Mouse (Mus musculus) CH12.LX (cell line): ENCODE data around the gene 4930595D18Rik. TPM values are rescaled to one million over a fixed set of nuclear protein-coding genes. Genes with fewer than 3 reads are reported as not detected.

Source experiments
- DNase-seq: peaks from one replicate; pipeline ENCODE4 v3.0.0-alpha.2; 2013; ENCODE audit errors: extremely low read depth
- H3K27ac ChIP-seq: 2 replicates; pipeline ENCODE4 v1.5.1; 2012; ENCODE audit warnings: low read depth, mild to moderate bottlenecking, control low read depth, moderate library complexity; ENCODE audit not compliant: insufficient read depth
- H3K27me3 ChIP-seq: replicated peaks from 2 replicates; pipeline ENCODE3; 2012; ENCODE audit warnings: inconsistent platforms
- H3K36me3 ChIP-seq, 2 experiments: replicated peaks in 1 of 2; 2 replicates each; pipeline versions ENCODE3 to v1.6.1; 2012; ENCODE audit warnings: inconsistent platforms in 1 of 2, low read length in 1 of 2, mild to moderate bottlenecking in 1 of 2, mixed read lengths in 1 of 2, moderate library complexity in 1 of 2; ENCODE audit not compliant: control insufficient read depth in 1 of 2, insufficient read depth in 1 of 2
- H3K4me1 ChIP-seq, 2 experiments: 2 replicates each; pipeline ENCODE4 v1.6.1; 2012; ENCODE audit warnings: inconsistent platforms in 1 of 2, moderate library complexity in 1 of 2; ENCODE audit not compliant: insufficient read depth in 2 of 2, control insufficient read depth in 1 of 2
- H3K4me2 ChIP-seq: 2 replicates; pipeline ENCODE4 v1.6.1; 2012; ENCODE audit warnings: low read depth, mild to moderate bottlenecking, control low read depth; ENCODE audit not compliant: poor library complexity, insufficient read depth, severe bottlenecking
- H3K4me3 ChIP-seq, 3 experiments: fragments of 150-350 bp in 1 of 3; sonication (generic) in 1 of 3; replicated peaks in 1 of 3; 2 replicates each; pipeline versions ENCODE3 to v1.5.1; 2011 to 2012; ENCODE audit warnings: low read depth in 2 of 3, low read length in 2 of 3, mild to moderate bottlenecking in 2 of 3, moderate library complexity in 2 of 3, control low read depth in 1 of 3, improper control_type of control experiment in 1 of 3, inconsistent platforms in 1 of 3, mixed read lengths in 1 of 3; ENCODE audit not compliant: poor library complexity in 1 of 3
- H3K79me2 ChIP-seq: replicated peaks from 2 replicates; pipeline ENCODE4 v1.6.1; 2012; ENCODE audit warnings: mild to moderate bottlenecking, moderate library complexity; ENCODE audit not compliant: control insufficient read depth, poor library complexity, insufficient read depth, severe bottlenecking; ENCODE audit errors: extremely low read depth
- H3K9ac ChIP-seq: 2 replicates; pipeline ENCODE4 v1.6.1; 2012; ENCODE audit warnings: low read depth, mild to moderate bottlenecking, control low read depth, moderate library complexity; ENCODE audit not compliant: insufficient read depth
- H3K9me3 ChIP-seq: replicated peaks from 2 replicates; pipeline ENCODE3; 2012; ENCODE audit warnings: low read length, inconsistent platforms, mixed read lengths
- BHLHE40 ChIP-seq: IDR thresholded peaks from 2 replicates; pipeline ENCODE4 v1.6.1; 2011; ENCODE audit warnings: mild to moderate bottlenecking, low read depth, low read length, improper control_type of control experiment
- CHD1 ChIP-seq: IDR thresholded peaks from 2 replicates; pipeline ENCODE4 v1.6.1; 2012; ENCODE audit warnings: low read depth, low read length, improper control_type of control experiment, inconsistent platforms
- CHD2 ChIP-seq: IDR thresholded peaks from 2 replicates; pipeline ENCODE4 v1.6.1; 2011; ENCODE audit warnings: low read length, improper control_type of control experiment
- CTCF ChIP-seq, 2 experiments: IDR thresholded peaks in 1 of 2; conservative IDR thresholded peaks in 1 of 2; 2 replicates each; pipeline ENCODE4 v1.5.1; 2011 to 2012; ENCODE audit warnings: low read depth in 2 of 2, low read length in 2 of 2, improper control_type of control experiment in 1 of 2, inconsistent platforms in 1 of 2, mild to moderate bottlenecking in 1 of 2, moderate library complexity in 1 of 2
- E2F4 ChIP-seq: IDR thresholded peaks from 2 replicates; pipeline ENCODE4 v1.6.1; 2011; ENCODE audit warnings: low read depth, low read length, improper control_type of control experiment; ENCODE audit not compliant: insufficient replicate concordance
- ELF1 ChIP-seq: IDR thresholded peaks from 2 replicates; pipeline ENCODE4 v1.6.1; 2014; ENCODE audit warnings: low read depth, mild to moderate bottlenecking, inconsistent platforms, low read length, improper control_type of control experiment
- EP300 ChIP-seq: IDR thresholded peaks from 2 replicates; pipeline ENCODE4 v1.6.1; 2011; ENCODE audit warnings: low read length, improper control_type of control experiment
- ETS1 ChIP-seq: conservative IDR thresholded peaks from 2 replicates; pipeline ENCODE4 v1.6.1; 2012; ENCODE audit warnings: low read depth, mild to moderate bottlenecking, inconsistent platforms, low read length, improper control_type of control experiment, moderate library complexity
- GABPA ChIP-seq: IDR thresholded peaks from 2 replicates; pipeline ENCODE4 v1.6.1; 2012; ENCODE audit warnings: low read depth, low read length, improper control_type of control experiment, inconsistent platforms; ENCODE audit not compliant: insufficient replicate concordance
- HCFC1 ChIP-seq: IDR thresholded peaks from 2 replicates; pipeline ENCODE4 v1.6.1; 2012; ENCODE audit warnings: low read depth, mild to moderate bottlenecking, inconsistent platforms, low read length, improper control_type of control experiment
- IRF4 ChIP-seq: IDR thresholded peaks from 2 replicates; pipeline ENCODE4 v1.6.1; 2014; ENCODE audit warnings: low read depth, mild to moderate bottlenecking, inconsistent platforms, low read length, improper control_type of control experiment
- JUND ChIP-seq: conservative IDR thresholded peaks from 2 replicates; pipeline ENCODE4 v1.6.1; 2011; ENCODE audit warnings: low read depth, low read length, improper control_type of control experiment
- KAT2A ChIP-seq: IDR thresholded peaks from 2 replicates; pipeline ENCODE4 v1.6.1; 2012; ENCODE audit warnings: low read length, improper control_type of control experiment, inconsistent platforms; ENCODE audit not compliant: insufficient replicate concordance
- MAFK ChIP-seq: IDR thresholded peaks from 2 replicates; pipeline ENCODE4 v1.6.1; 2011; ENCODE audit warnings: low read length, improper control_type of control experiment; ENCODE audit not compliant: insufficient replicate concordance
- MAX ChIP-seq: IDR thresholded peaks from 2 replicates; pipeline ENCODE4 v1.6.1; 2011; ENCODE audit warnings: low read length, improper control_type of control experiment
- MAZ ChIP-seq: IDR thresholded peaks from 2 replicates; pipeline ENCODE4 v1.6.1; 2012; ENCODE audit warnings: low read depth, mild to moderate bottlenecking, inconsistent platforms, low read length, improper control_type of control experiment, moderate library complexity
- MEF2A ChIP-seq: IDR thresholded peaks from 2 replicates; pipeline ENCODE4 v1.6.1; 2014; ENCODE audit warnings: low read depth, mild to moderate bottlenecking, inconsistent platforms, low read length, improper control_type of control experiment, borderline replicate concordance
- MXI1 ChIP-seq: IDR thresholded peaks from 2 replicates; pipeline ENCODE4 v1.6.1; 2011; ENCODE audit warnings: mild to moderate bottlenecking, low read depth, low read length, improper control_type of control experiment
- MYC ChIP-seq: IDR thresholded peaks from 2 replicates; pipeline ENCODE4 v1.6.1; 2011; ENCODE audit warnings: low read depth, mild to moderate bottlenecking, improper control_type of control experiment, low read length
- NELFE ChIP-seq: IDR thresholded peaks from 2 replicates; pipeline ENCODE4 v1.6.1; 2011; ENCODE audit warnings: low read depth, low read length, improper control_type of control experiment
- PAX5 ChIP-seq: IDR thresholded peaks from 2 replicates; pipeline ENCODE4 v1.6.1; 2012; ENCODE audit warnings: low read length, inconsistent platforms, mixed read lengths
- POLR2A ChIP-seq: IDR thresholded peaks from 2 replicates; pipeline ENCODE4 v1.6.1; 2011; ENCODE audit warnings: low read depth, mild to moderate bottlenecking, improper control_type of control experiment, low read length
- POLR2AphosphoS2 ChIP-seq: IDR thresholded peaks from 2 replicates; pipeline ENCODE4 v1.6.1; 2011; ENCODE audit warnings: low read depth, low read length, improper control_type of control experiment
- RCOR1 ChIP-seq: conservative IDR thresholded peaks from 2 replicates; pipeline ENCODE4 v1.6.1; 2012; ENCODE audit warnings: low read depth, mild to moderate bottlenecking, inconsistent platforms, low read length, improper control_type of control experiment
- SIN3A ChIP-seq: IDR thresholded peaks from 2 replicates; pipeline ENCODE4 v1.6.1; 2012; ENCODE audit warnings: low read length, improper control_type of control experiment, inconsistent platforms
- SMC3 ChIP-seq: IDR thresholded peaks from 2 replicates; pipeline ENCODE4 v1.6.1; 2011; ENCODE audit warnings: low read depth, low read length, improper control_type of control experiment
- TCF12 ChIP-seq: IDR thresholded peaks from 2 replicates; pipeline ENCODE4 v1.6.1; 2014; ENCODE audit warnings: low read depth, mild to moderate bottlenecking, inconsistent platforms, low read length, improper control_type of control experiment
- UBTF ChIP-seq: IDR thresholded peaks from 2 replicates; pipeline ENCODE4 v1.6.1; 2012; ENCODE audit warnings: low read depth, mild to moderate bottlenecking, inconsistent platforms, low read length, improper control_type of control experiment, moderate library complexity
- USF1 ChIP-seq: IDR thresholded peaks from 2 replicates; pipeline ENCODE4 v1.6.1; 2014; ENCODE audit warnings: low read depth, mild to moderate bottlenecking, inconsistent platforms, low read length, improper control_type of control experiment
- ZC3H11A ChIP-seq: IDR thresholded peaks from 2 replicates; pipeline ENCODE4 v1.6.1; 2012; ENCODE audit warnings: low read depth, mild to moderate bottlenecking, inconsistent platforms, low read length, improper control_type of control experiment
- ZNF384 ChIP-seq: IDR thresholded peaks from 2 replicates; pipeline ENCODE4 v1.6.1; 2012; ENCODE audit warnings: low read depth, low read length, improper control_type of control experiment, inconsistent platforms
- dilution Hi-C: fragments of 300-500 bp; cut with MboI; formaldehyde crosslinking; loops from 2 replicates; pipeline ENCODE4 v1.14.3; 2020; ENCODE audit warnings: low sequenced_read_pairs; ENCODE audit not compliant: extremely low pct_unique_long_range_greater_than_20kb, extremely low pct_ligation_motif_present
- in situ Hi-C: fragments of 300-500 bp; cut with MboI; formaldehyde crosslinking; loops from 3 replicates; pipeline ENCODE4 v1.14.3; 2019; ENCODE audit warnings: low sequenced_read_pairs, low pct_ligation_motif_present, low pct_unique_long_range_greater_than_20kb, mixed read lengths
- polyA plus RNA-seq: library from polyadenylated mRNA; unstranded; fragments of >175 nt; gene quantifications from 2 replicates; pipeline ENCODE4 v1.2.1, GENCODE M21; 2012; ENCODE audit warnings: low read depth; ENCODE audit not compliant: insufficient read length
- total RNA-seq, 2 experiments: library from RNA; depleted of rRNA; stranded (reverse); fragments of 300-350 nt in 1 of 2; fragments of >200 nt in 1 of 2; gene quantifications; 2 replicates each; pipeline ENCODE4 v1.2.3; 2012 to 2014

4930595D18Rik gene
- total and polyA plus RNA-seq, 3 experiments, result 0.57 TPM; not detected in 2

DNA sequence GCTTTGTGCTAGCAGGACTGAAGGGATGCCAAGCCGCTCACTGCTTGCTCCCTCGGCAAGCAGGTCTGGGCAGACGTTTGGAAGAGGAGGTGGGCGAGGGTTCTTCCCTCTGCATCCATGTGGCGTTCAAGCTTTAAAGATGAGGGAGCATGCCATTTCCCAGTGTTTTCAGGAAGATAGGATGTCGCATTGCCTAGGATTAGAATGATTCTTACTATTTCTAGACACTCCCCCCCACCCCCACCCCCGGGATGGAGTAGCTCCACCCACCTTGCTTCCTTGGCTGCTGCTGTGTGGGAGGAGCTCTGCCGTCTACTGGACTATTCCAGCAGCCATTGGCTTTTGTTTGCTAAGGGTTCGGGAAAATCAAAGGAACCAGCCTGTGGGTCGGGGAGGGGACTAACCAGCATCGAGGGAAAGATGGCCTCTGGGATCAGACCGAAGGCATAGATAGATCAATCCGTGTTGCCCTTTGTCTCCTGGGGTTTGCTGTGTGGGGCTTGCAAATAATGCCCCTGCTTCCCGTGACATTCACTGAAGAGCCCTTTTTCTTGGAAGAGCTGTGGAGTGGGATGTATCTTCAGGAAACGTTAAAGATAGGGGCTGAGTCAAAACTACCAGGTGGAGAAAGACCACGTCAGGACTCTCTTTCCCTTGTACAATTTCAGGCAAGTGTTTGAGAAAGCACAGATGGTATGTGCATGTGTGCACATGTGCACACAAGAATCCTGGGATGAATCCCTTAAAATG lies 21.8 kb downstream of the 4930595D18Rik start:
- TF ChIP-seq MXI1, result peak; percentile 43
- 0 out of 2 replicates have a peak, but pooled peaks have one; percentile 5 for TF ChIP-seq TCF12
- TF ChIP-seq CHD2, result 0 out of 2 replicates have a peak, but pooled peaks have one; percentile 37
- no peak for TF ChIP-seq E2F4
- peak; percentile 46 for TF ChIP-seq POLR2A
- Histone ChIP-seq H3K27me3 (no peaks in the 10 kb centered on the region), H3K27ac (peak overlapping the region; percentile 96), H3K9me3 (no peaks in the 10 kb centered on the region), H3K79me2 (peaks cover 25% of the 10 kb centered on the region), H3K4me2 (peak overlapping the region; percentile 89), H3K4me1 (peaks cover 18 to 53% of the 10 kb centered on the region in 2 experiments), H3K4me3 (peak overlapping the region; percentile 71 to 78 (median 72)), H3K9ac (peak overlapping the region; percentile 78), H3K36me3 (peaks cover 0 to 4% of the 10 kb centered on the region in 2 experiments)
- dilution Hi-C loops, result no loop called here
- DNase-seq, result peak; percentile 69
- in situ Hi-C loops, result loop anchor here (10.0 kb wide), 1 partner anchor 92 kb away; no protein-coding TSS in a partner anchor

DNA sequence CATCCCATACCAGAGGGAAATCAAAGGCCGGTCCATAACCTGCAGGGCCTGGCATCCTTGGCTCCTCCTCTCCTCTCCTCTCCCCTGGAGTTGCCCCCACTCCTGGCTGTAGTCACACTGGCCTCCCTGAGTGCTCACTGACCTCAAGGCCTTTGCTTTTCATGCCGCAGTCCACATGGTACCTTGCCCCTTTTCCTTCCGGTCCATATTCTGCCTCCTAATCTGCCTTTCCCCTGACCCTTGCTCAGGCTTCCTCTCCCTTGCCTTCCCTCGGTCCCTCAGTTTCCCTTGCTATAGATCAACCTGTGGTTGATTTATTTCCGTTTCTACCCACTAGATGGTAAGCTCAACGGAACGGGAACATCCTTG lies 22.4 kb downstream of the 4930595D18Rik start:
- Histone ChIP-seq H3K4me1 (peaks cover 18 to 56% of the 10 kb centered on the region in 2 experiments), H3K4me3 (peak overlapping the region; percentile 71 to 78 (median 72)), H3K27ac (peak overlapping the region; percentile 96), H3K79me2 (peaks cover 21% of the 10 kb centered on the region), H3K36me3 (peaks cover 0 to 4% of the 10 kb centered on the region in 2 experiments), H3K27me3 (no peaks in the 10 kb centered on the region), H3K9ac (peak overlapping the region; percentile 78), H3K9me3 (no peaks in the 10 kb centered on the region), H3K4me2 (peak overlapping the region; percentile 89)
- no peak for DNase-seq
- in situ Hi-C loops (loop anchor here (10.0 kb wide), 1 partner anchor 93 kb away; no protein-coding TSS in a partner anchor), dilution Hi-C loops (no loop called here)
- TF ChIP-seq SIN3A, result peak; percentile 10; the same call in 1 of the 2 replicates
- no peak for TF ChIP-seq MYC
- TF ChIP-seq MAZ, result peak; percentile 35; the same call in 1 of the 2 replicates
- no peak for TF ChIP-seq USF1
- no peak for TF ChIP-seq MEF2A
- no peak for TF ChIP-seq UBTF
- no peak for TF ChIP-seq KAT2A
- no peak for TF ChIP-seq GABPA
- TF ChIP-seq SMC3, result no peak
- TF ChIP-seq MXI1, result peak; percentile 72; the same call in 1 of the 2 replicates
- no peak for TF ChIP-seq BHLHE40
- TF ChIP-seq CHD2, result no peak
- TF ChIP-seq RCOR1, result no peak
- TF ChIP-seq CTCF (conservative IDR thresholded peaks at IDR 0.05 in 1 of 2, IDR thresholded peaks at IDR 0.05 in 1 of 2; ENCODE audit: low read depth in 2 of 2, low read length in 2 of 2), result no peak
- TF ChIP-seq TCF12, result no peak
- TF ChIP-seq ZC3H11A, result no peak
- no peak for TF ChIP-seq ELF1
- TF ChIP-seq POLR2A, result no peak
- TF ChIP-seq HCFC1, result no peak
- TF ChIP-seq POLR2AphosphoS2, result no peak
- TF ChIP-seq IRF4, result 0 out of 2 replicates have a peak, but pooled peaks have one; percentile 10
- no peak for TF ChIP-seq MAFK
- TF ChIP-seq EP300, result no peak
- no peak for TF ChIP-seq JUND
- no peak for TF ChIP-seq NELFE
- TF ChIP-seq ZNF384, result no peak
- TF ChIP-seq ETS1, result no peak
- no peak for TF ChIP-seq PAX5
- peak; percentile 65 for TF ChIP-seq MAX
- no peak for TF ChIP-seq CHD1
